Mouse (Mus musculus) erythroblast, embryonic 14.5 days (primary cell): Measurements from ENCODE around the gene Hes5. TPM values are rescaled to one million over a fixed set of nuclear protein-coding genes. Genes with fewer than 3 reads are reported as not detected.

Experiments used
- H3K27me3 ChIP-seq: 2 replicates; pipeline ENCODE4 v1.6.1; 2012; ENCODE audit warnings: inconsistent platforms; ENCODE audit not compliant: control insufficient read depth
- H3K36me3 ChIP-seq: 2 replicates; pipeline ENCODE4 v1.6.1; 2012; ENCODE audit warnings: mild to moderate bottlenecking, inconsistent platforms; ENCODE audit not compliant: control insufficient read depth
- H3K4me1 ChIP-seq: 2 replicates; pipeline ENCODE4 v1.6.1; 2012; ENCODE audit warnings: inconsistent platforms; ENCODE audit not compliant: control insufficient read depth
- H3K4me3 ChIP-seq: replicated peaks from 2 replicates; pipeline ENCODE3; 2012; ENCODE audit warnings: moderate library complexity, mild to moderate bottlenecking, inconsistent platforms
- H3K9me3 ChIP-seq: 2 replicates; pipeline ENCODE4 v1.6.1; 2012; ENCODE audit warnings: low read length, inconsistent platforms, mixed read lengths; ENCODE audit not compliant: control insufficient read depth
- GATA1 ChIP-seq: IDR thresholded peaks from 2 replicates; pipeline ENCODE4 v1.6.1; 2012; ENCODE audit warnings: low read length, inconsistent platforms, mixed read lengths
- TAL1 ChIP-seq: IDR thresholded peaks from 3 replicates; pipeline ENCODE4 v1.6.1; 2012; ENCODE audit warnings: low read length, inconsistent platforms, mixed read lengths
- polyA plus RNA-seq: library from polyadenylated mRNA; stranded (reverse); fragments of >175 nt; gene quantifications from 2 replicates; pipeline ENCODE4 v1.2.3, GENCODE M21; 2012

Hes5 gene
- polyA plus RNA-seq, 1 experiment: not detected

- no peaks in the 10 kb centered on the region for H3K4me1 ChIP-seq
- TF ChIP-seq TAL1 (no peak), GATA1 (no peak)
- no peak overlapping the region for H3K4me3 ChIP-seq
- no peaks in the 10 kb centered on the region for H3K9me3 ChIP-seq
- no peaks in the 10 kb centered on the region; the same call in 1 of the 2 replicates for H3K27me3 ChIP-seq
- H3K36me3 ChIP-seq: no peaks in the 10 kb centered on the region
Observed at GRCm38 (mm10) chr4:155011312-155012025, 50.7 kb downstream of the Hes5 start.

Other genes starting within 250 kb of the Hes5 start
- gene Ttc34, start 123.5 kb upstream of the Hes5 start, polyA plus RNA-seq: not detected in 2 replicates
- gene Mmel1, start 91.3 kb upstream of the Hes5 start, polyA plus RNA-seq: 0.17 and 0.27 TPM in 2 replicates
- 0.21 and 0.47 TPM in 2 replicates for gene Fam213b, start 61.8 kb upstream of the Hes5 start, polyA plus RNA-seq
- gene Tnfrsf14, start 32.4 kb upstream of the Hes5 start, polyA plus RNA-seq: 12.5 and 19.4 TPM in 2 replicates
- gene Pank4, start 3.2 kb downstream of the Hes5 start, polyA plus RNA-seq: 4.1 and 5.6 TPM in 2 replicates
- gene Plch2, start 95.9 kb downstream of the Hes5 start, polyA plus RNA-seq: not detected in 2 replicates
- gene Pex10, start 106.1 kb downstream of the Hes5 start, polyA plus RNA-seq: 0.84 and 0.97 TPM in 2 replicates
- gene Rer1, start 125.5 kb downstream of the Hes5 start, polyA plus RNA-seq: 3.1 and 3.5 TPM in 2 replicates
- 0.21 and 0.22 TPM in 2 replicates for gene Morn1, start 125.7 kb downstream of the Hes5 start, polyA plus RNA-seq